Mouse (Mus musculus) embryo, embryonic 9.5 days (tissue): ENCODE data around the gene Ptpn11.

ENCODE experiments used
- DNase-seq: peaks from one replicate; pipeline ENCODE4 v3.0.0-alpha.2; 2017; ENCODE audit errors: extremely low spot score

Ptpn11 gene

GRCm38 (mm10) chr5:121125563-121125962 lies 65.6 kb downstream of the Ptpn11 start:
- DNase-seq = no peak

DNA sequence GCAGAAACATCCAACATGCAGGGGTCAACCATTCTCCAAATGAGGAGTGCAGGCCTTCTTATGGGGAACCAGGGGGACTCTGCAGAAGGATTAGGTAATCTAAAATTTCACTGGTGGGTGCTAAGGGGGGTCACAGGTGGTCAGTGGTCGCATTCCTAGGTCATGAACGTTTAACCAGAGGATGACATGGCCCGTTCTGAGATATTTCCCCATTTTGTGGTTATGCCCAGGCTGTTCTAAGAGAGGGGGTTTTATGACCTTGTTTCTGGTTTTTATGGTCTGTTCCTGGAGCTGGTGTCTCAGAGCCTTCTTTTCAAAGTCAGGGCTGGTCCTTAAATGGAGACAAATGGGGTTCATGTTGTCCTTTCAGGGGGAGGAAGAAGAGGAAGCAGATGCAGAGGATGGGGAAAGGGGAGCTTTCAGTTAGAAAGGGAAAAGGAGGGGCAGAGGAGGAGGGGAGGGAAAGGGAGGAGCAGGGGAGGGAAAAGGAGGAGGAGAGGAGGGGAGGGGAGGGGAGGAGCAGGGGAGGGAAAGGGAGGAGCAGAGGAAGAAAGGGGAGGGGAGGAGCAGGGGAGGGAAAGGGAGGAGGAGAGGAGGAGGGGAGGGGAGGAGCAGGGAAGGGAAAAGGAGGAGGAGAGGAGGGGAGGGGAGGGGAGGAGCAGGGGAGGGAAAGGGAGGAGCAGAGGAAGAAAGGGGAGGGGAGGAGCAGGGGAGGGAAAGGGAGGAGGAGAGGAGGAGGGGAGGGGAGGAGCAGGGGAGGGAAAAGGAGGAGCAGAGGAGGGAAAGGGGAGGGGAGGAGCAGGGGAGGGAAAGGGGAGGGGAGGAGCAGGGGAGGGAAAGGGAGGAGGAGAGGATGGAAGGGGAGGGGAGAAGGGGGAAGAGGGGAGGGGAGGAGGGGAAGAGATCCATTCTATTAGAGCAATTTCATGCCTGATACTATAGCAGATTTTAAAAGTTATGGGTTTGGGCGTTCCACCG lies 66.7 kb downstream of the Ptpn11 start:
- no peak for DNase-seq

DNA sequence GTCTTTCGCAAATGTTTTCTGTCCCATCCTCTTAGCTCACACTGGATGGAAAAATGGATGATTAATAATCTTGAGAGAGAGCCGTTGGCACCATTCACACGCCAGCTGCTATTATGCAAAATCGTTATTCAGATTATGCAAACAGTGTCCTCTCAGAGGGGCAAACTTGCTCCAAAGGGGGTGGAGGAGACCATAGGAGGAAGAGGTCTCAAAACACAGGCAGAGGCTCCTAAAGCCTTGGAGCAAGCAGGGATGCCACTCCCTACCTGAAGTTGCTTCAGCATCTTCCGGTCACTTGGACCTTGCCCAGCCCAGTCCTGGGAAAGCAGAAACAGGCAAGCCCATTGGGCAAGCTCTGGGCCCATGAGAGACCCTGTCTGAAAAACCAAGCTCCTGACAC lies 67.8 kb downstream of the Ptpn11 start:
- DNase-seq = no peak

- no peak for DNase-seq
These were observed 68.6 kb downstream of the Ptpn11 start for GRCm38 (mm10) chr5:121122577-121122976.

DNA sequence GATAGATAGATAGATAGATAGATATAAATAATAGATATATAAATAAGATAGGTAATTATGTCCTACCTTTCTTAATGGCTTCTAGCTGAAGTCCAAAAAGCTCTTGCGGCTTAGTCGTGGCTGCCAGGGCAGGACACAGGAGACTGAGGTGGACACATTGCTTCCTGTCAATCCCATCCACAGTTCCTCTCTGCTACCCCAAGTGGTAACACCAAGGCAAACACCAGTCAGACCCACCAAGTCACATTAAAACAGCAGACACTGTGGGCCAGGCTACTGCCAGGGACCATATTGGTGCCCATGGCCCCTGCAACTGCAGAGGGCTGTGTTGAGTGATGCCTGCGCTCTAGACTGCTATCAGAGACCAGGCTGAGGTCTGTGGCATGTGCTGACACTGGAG lies 69.2 kb downstream of the Ptpn11 start:
- no peak for DNase-seq

DNA sequence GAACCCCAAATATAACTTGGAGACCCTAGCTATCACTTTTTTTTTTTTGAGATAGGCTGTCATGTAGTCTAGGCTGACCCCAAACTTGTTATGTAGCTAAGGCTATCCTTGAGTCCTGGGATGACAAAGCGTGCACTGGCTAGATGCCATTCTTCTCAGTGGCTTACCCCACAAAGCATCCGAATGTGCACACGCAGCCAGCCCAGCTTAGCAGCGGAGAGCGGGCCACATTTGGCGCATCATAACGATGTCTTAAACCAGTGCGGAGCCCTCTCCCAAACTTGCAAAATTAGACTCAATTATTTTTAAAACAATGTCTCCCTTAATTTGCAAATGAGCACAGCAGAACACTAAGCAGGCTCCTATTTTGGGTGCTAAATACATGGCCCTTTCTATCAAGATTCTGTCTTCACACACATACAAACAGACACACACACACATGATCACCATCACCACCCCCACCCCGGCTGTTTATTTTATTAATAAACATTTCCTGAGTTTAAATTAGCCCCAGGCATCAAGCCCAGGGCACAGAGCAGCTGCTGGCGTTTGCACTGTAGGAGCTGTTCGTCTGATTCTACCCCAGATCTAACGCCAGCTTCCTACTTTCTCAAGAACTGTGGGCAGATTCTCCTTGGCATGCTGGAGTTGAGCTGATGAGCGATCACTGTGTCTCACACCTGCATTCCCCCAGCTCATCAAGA lies 71.7 kb downstream of the Ptpn11 start:
- DNase-seq = no peak

- DNase-seq = no peak
These were observed 72.9 kb downstream of the Ptpn11 start for GRCm38 (mm10) chr5:121118345-121118744.

- DNase-seq = no peak
These were observed 74.3 kb downstream of the Ptpn11 start for GRCm38 (mm10) chr5:121116941-121117340.

- peak; percentile 15 for DNase-seq
These were observed 75.6 kb downstream of the Ptpn11 start for GRCm38 (mm10) chr5:121115391-121116157.

GRCm38 (mm10) chr5:121114151-121114550 lies 77.0 kb downstream of the Ptpn11 start:
- DNase-seq = no peak

DNA sequence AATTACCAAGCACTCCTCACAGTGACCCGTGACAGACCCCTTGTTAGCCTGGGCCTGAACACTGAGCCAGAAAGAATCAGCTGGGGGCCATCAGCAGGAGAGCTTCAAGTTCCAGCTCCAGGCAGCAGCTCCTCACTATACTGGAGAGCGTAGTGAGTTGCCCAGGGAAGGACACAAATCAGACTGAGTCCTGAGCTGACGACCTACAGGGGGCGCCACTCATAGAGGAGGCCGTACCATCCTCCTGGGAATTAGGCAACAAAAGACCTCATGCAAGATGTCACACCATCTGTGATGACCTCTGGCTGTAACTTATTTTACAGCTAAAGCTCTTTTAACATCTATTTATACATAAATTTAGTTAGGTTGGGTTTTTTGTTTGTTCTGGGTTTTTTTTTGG lies 78.8 kb downstream of the Ptpn11 start:
- DNase-seq = no peak

DNA sequence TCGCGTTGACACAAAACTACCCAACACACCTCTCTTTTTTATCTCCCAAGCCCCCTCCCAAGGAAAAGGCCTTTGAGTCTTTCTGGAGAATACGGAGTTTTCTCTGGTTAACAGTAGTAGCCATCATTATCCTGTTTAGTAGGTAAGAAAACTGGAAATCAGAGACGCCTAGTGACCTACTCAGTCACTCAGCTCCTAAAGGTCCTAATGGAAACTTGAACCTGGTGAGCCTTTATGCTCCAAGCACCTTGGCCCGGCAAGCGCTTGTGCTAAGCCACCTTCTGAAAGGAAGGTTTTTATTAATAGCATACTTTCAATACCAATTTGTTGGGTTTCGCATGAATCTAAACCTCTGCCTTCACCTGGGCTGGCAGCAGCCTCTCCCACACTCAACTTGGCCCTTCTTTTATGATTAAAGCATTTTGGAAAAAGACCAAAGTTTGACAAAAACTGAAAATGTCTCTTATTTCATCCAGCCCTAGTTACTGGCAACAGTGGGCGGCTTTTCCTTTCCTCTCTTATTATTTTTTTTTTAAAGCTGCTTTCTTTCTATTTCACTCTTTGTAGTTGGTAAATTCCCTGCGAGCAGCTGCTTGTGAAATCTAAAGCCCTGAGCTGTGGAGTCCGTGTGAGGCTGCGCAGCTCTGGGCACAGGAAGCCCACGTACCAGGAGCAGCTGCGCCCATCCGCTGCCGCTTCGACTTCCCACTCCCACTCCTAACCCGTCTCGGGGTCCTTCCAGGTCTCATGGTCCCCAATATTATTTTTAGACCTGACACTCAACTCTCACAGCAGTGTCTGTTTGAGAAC lies 79.9 kb downstream of the Ptpn11 start:
- DNase-seq = no peak

- no peak for DNase-seq
These were observed 82.0 kb downstream of the Ptpn11 start for GRCm38 (mm10) chr5:121109185-121109584.

- DNase-seq = no peak
These were observed 84.3 kb downstream of the Ptpn11 start for GRCm38 (mm10) chr5:121106913-121107312.

DNA sequence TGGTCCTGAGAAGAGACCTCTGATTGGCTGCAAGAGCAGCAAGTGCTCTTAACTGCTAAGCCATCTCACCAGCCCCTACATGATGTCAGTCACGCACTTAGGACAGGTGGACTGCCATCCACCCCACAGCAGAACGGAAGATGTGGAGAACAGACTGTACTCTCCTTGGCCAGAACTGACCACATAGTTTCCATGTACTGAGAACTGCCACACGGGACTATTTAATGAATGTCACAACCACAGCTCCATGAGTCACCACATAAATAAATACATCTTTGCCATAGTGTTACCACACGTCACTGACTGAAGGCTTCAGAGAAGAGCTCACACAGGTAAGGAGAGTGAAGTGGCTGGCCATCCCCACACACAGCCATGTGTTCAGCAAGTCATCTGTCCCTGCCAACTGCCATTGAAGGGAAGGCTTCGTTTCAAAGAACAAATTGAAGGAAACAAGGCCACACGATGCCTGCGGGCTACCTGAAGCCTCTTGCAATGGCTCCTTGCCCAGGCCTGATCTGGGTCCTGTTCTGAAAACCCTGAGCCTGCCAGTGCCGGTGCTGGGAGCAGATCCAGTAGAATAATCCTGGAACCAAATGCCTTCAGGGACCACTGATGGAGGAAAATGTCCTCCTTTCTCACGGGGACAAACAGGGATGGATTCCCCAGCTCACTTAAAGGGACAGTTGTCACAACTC lies 90.2 kb downstream of the Ptpn11 start:
- DNase-seq = no peak

DNA sequence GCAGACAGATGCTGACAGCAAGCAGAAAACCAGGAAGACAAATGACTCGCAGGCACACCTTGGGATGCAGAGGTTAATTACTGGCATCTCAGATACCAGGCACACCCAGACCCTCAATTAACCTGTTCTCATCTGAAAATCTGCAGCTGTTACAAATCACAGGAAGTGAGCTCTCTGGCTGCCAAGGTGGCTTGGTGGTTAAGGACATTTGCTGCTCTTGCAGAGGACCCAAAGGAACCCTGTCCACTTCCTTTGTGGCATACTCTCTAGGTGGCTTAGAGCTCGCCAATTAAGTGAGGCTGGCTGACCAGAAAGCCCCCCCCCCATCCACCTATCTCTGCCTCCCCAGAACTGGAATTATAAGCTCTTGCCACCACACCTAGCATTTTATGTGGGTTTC lies 91.1 kb downstream of the Ptpn11 start:
- DNase-seq = no peak

GRCm38 (mm10) chr5:121097970-121098369 lies 93.2 kb downstream of the Ptpn11 start:
- DNase-seq = no peak

GRCm38 (mm10) chr5:121096744-121097143 lies 94.5 kb downstream of the Ptpn11 start:
- no peak for DNase-seq

DNA sequence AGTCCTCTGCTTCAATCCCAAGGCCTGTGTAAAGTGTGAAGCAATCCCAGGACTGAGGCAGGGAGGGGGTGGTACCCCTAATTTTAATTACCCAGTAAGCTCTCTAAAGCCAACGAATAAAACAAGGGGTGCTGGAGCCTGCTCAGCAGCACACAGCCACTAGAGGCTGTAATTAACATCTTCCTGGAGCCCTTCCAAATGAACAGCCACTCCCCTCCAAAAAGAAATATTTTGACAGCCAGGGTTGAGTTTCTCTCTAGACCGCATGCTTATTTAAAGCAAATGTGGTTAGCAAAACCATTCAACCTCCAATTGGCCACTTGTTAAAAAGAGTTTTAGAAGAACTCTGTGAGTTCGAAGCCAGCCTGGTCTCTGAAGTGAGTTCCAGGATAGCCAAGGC lies 97.9 kb downstream of the Ptpn11 start:
- DNase-seq = no peak

DNA sequence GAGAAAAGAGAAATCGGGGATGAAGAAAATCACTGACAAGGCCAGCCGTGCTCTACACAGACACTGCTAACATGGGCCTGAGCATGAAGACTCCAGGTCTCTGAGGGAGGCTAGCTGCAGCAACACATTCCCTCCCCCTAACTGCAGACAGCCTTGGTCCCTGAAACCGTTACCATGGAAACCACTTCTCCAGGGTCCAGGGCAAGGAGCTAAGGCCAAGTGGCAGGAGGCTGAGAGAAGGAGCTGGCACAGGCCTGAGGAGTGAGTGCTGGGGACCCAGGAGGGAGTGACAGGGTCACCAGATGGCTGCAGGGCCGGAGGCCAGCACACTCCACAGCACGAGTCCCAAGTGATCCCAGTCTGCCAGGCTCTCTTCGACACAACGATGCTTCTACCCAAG lies 101.5 kb downstream of the Ptpn11 start:
- DNase-seq = no peak

DNA sequence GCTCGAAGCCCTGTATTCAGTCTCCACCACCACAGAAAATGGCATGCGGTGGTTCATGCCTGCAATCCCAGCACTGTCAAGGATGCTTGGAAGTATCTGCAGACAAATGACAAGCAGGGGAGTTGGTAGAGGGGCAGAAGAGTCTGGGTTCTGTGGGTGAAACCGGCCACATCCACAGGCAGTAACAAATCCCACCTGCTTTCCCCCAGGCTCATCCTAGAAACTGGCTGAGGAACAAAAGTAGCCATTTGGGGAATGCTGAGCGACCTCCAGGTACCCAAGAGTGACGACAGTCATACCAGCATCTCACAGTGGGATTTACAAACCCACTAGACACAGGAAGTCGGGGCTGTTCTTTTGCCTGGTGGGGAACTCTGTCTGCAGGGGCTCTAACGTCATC lies 103.5 kb downstream of the Ptpn11 start:
- no peak for DNase-seq
